ENCODE assay signal across 15 mouse cellular contexts in genomic region chr19:32106750-32107149, GRCm38 (mm10). TPM values are rescaled to one million over a fixed set of nuclear protein-coding genes. Genes with fewer than 3 reads are reported as not detected.
DNase-seq lines count a peak whose midpoint lies in the region; ATAC-seq lines count a peak whose summit lies in the region.
"Had no signal": no experiment of that assay in that cellular context is flagged by ENCODE, and none has a peak within 500 bp of the region (broad histone marks: within the 10 kb centered on the region; RNA-seq: fewer than 3 reads in every experiment).

No protein-coding gene starts in this region.

- no peak for DNase-seq in heart, postnatal 25 days (ENCODE audit: low spot score)
- no peak for DNase-seq in lung, postnatal 4 days
- DNase-seq in intestine, embryonic 14.5 days (ENCODE audit: low spot score), result no peak
- no peak for DNase-seq in gastrocnemius, postnatal 36 days
- DNase-seq in ovary, postnatal 10 days (ENCODE audit: low spot score), result no peak
- DNase-seq: gastrocnemius, postnatal 25 days; kidney, adult 8-10 months; right cerebral cortex, adult 18-20 months had no signal

- no peaks in the 10 kb centered on the region for H3K36me3 ChIP-seq in heart, embryonic 11.5 days (ENCODE audit: control insufficient read depth, insufficient read depth, low read length)
- H3K36me3 ChIP-seq in lung, embryonic 15.5 days, result no peaks in the 10 kb centered on the region
- no peaks in the 10 kb centered on the region for H3K36me3 ChIP-seq in intestine, embryonic 14.5 days (ENCODE audit: control insufficient read depth, insufficient read depth, low read length)
- H3K36me3 ChIP-seq in stomach, embryonic 14.5 days (ENCODE audit: control insufficient read depth, insufficient read depth, low read length), result no peaks in the 10 kb centered on the region
- H3K36me3 ChIP-seq: forebrain, embryonic 12.5 days; midbrain, embryonic 10.5 days; neural tube, embryonic 12.5 days had no signal

- 71% methylated on average over 2 of the region's 2 CpGs for WGBS in heart, embryonic 11.5 days (ENCODE audit: insufficient replicate concordance)
- 73% methylated on average over 2 of the region's 2 CpGs for WGBS in lung, embryonic 15.5 days
- WGBS in intestine, embryonic 14.5 days, result 88% methylated on average over 2 of the region's 2 CpGs
- 93% methylated on average over 2 of the region's 2 CpGs for WGBS in stomach, embryonic 14.5 days

- ATAC-seq in heart, embryonic 11.5 days (replicated peaks; ENCODE audit: insufficient number of reproducible peaks, low FRiP score, low TSS enrichment), result no peak
- no peak for ATAC-seq in lung, embryonic 15.5 days (ENCODE audit: borderline replicate concordance, extremely low read depth, low FRiP score, low TSS enrichment)
- no peak for ATAC-seq in intestine, embryonic 14.5 days (replicated peaks; ENCODE audit: low FRiP score, low TSS enrichment, low read depth)
- no peak for ATAC-seq in stomach, embryonic 14.5 days (ENCODE audit: insufficient number of reproducible peaks, insufficient read depth, low FRiP score, low read depth)

- H3K4me3 ChIP-seq in heart, embryonic 11.5 days (ENCODE audit: low read depth, low read length), result no peak overlapping the region
- peak overlapping the region; percentile 78; the same call in 1 of the 2 replicates for H3K4me3 ChIP-seq in lung, embryonic 15.5 days
- H3K4me3 ChIP-seq in intestine, embryonic 14.5 days (ENCODE audit: low read depth, low read length), result no peak overlapping the region; the same call in 1 of the 2 replicates
- H3K4me3 ChIP-seq in stomach, embryonic 14.5 days (ENCODE audit: low read depth, low read length), result no peak overlapping the region
- H3K4me3 ChIP-seq: forebrain, embryonic 12.5 days; neural tube, embryonic 12.5 days had no signal

- intact Hi-C loops in heart, postnatal 25 days (cut with DNase I), result loop anchor here (5.0 kb wide), 2 partner anchors 134 to 286 kb away; no protein-coding TSS in a partner anchor
- intact Hi-C loops in gastrocnemius, postnatal 36 days (cut with DNase I), result loop anchor here (10.0 kb wide), 1 partner anchor 132 kb away; no protein-coding TSS in a partner anchor

- H3K9ac ChIP-seq in heart, embryonic 11.5 days (ENCODE audit: low read depth, low read length), result no peak overlapping the region; the same call in 1 of the 2 replicates
- H3K9ac ChIP-seq in lung, embryonic 15.5 days, result no peak overlapping the region
- H3K9ac ChIP-seq in intestine, embryonic 14.5 days (ENCODE audit: low read length), result no peak overlapping the region
- no peak overlapping the region for H3K9ac ChIP-seq in stomach, embryonic 14.5 days (replicated peaks; ENCODE audit: low read depth, low read length)
- H3K9ac ChIP-seq: forebrain, embryonic 12.5 days; neural tube, embryonic 12.5 days had no signal

- H3K4me1 ChIP-seq in heart, embryonic 11.5 days (ENCODE audit: control insufficient read depth, insufficient read depth, low read length), result peaks cover 3% of the 10 kb centered on the region; the same call in 1 of the 2 replicates
- peaks cover 10% of the 10 kb centered on the region; the same call in 1 of the 2 replicates for H3K4me1 ChIP-seq in lung, embryonic 15.5 days
- H3K4me1 ChIP-seq in intestine, embryonic 14.5 days (replicated peaks; ENCODE audit: control insufficient read depth, insufficient read depth, low read length), result no peaks in the 10 kb centered on the region
- 0 out of 2 replicates have a peak, but pooled peaks cover 2% of the 10 kb centered on the region for H3K4me1 ChIP-seq in stomach, embryonic 14.5 days (ENCODE audit: control insufficient read depth, insufficient read depth, low read length)

- H3K9me3 ChIP-seq in heart, embryonic 11.5 days (replicated peaks; ENCODE audit: control insufficient read depth, low read length), result no peaks in the 10 kb centered on the region
- H3K9me3 ChIP-seq in lung, embryonic 15.5 days, result no peaks in the 10 kb centered on the region
- no peaks in the 10 kb centered on the region for H3K9me3 ChIP-seq in intestine, embryonic 14.5 days (ENCODE audit: control insufficient read depth, low read length)
- no peaks in the 10 kb centered on the region for H3K9me3 ChIP-seq in stomach, embryonic 14.5 days (ENCODE audit: control insufficient read depth, low read depth, low read length)
- H3K9me3 ChIP-seq: forebrain, embryonic 12.5 days; midbrain, embryonic 10.5 days; neural tube, embryonic 12.5 days had no signal

- H3K27me3 ChIP-seq in heart, embryonic 11.5 days (ENCODE audit: control insufficient read depth, insufficient read depth, low read length), result no peaks in the 10 kb centered on the region
- no peaks in the 10 kb centered on the region for H3K27me3 ChIP-seq in lung, embryonic 15.5 days
- no peaks in the 10 kb centered on the region for H3K27me3 ChIP-seq in intestine, embryonic 14.5 days (replicated peaks; ENCODE audit: control insufficient read depth, insufficient read depth, low read length)
- H3K27me3 ChIP-seq in stomach, embryonic 14.5 days (ENCODE audit: control insufficient read depth, insufficient read depth, low read length), result no peaks in the 10 kb centered on the region
- H3K27me3 ChIP-seq: CH12.LX; neural tube, embryonic 12.5 days had no signal

- no peak overlapping the region; the same call in 1 of the 2 replicates for H3K27ac ChIP-seq in heart, embryonic 11.5 days (ENCODE audit: low read depth, low read length)
- H3K27ac ChIP-seq in lung, embryonic 15.5 days, result peak overlapping the region; percentile 97
- no peak overlapping the region for H3K27ac ChIP-seq in intestine, embryonic 14.5 days (ENCODE audit: low read depth)
- H3K27ac ChIP-seq in stomach, embryonic 14.5 days (ENCODE audit: low read length), result no peak overlapping the region
- H3K27ac ChIP-seq: forebrain, embryonic 12.5 days; midbrain, embryonic 10.5 days; neural tube, embryonic 12.5 days had no signal

- H3K4me2 ChIP-seq in heart, embryonic 11.5 days, result peak overlapping the region; percentile 67
- peak overlapping the region; percentile 55 for H3K4me2 ChIP-seq in lung, embryonic 15.5 days
- peak overlapping the region; percentile 55 for H3K4me2 ChIP-seq in intestine, embryonic 14.5 days (ENCODE audit: low read length)
- peak overlapping the region; percentile 39; the same call in 1 of the 2 replicates for H3K4me2 ChIP-seq in stomach, embryonic 14.5 days (replicated peaks; ENCODE audit: low read depth, low read length)

RNA-seq across cellular contexts. Expression of gene Asah2, which starts 1.3 kb away (rescaled TPM):
- polyA plus RNA-seq in heart, embryonic 11.5 days (2014; fragmentation: Nextera tagmentation; extraction: Ambion mirVana), result 3.1 and 3.3 TPM in 2 replicates
- total RNA-seq in heart, postnatal 25 days (2021), result 10 to 100 TPM; 11.3 to 12.3 TPM
- 1.6 and 2.6 TPM in 2 replicates for polyA plus RNA-seq in lung, embryonic 15.5 days (2015; fragmentation: Nextera tagmentation; extraction: Ambion mirVana)
- 1.9 and 2.0 TPM in 2 replicates for polyA plus RNA-seq in intestine, embryonic 14.5 days (2014; fragmentation: Nextera tagmentation; extraction: Ambion mirVana)
- polyA plus RNA-seq in stomach, embryonic 14.5 days (2014; fragmentation: Nextera tagmentation; extraction: Ambion mirVana), result 1.7 and 2.2 TPM in 2 replicates
- 1 to 10 TPM; 5.4 to 7.0 TPM for total RNA-seq in gastrocnemius, postnatal 36 days (2021)
